ENCODE assay signal across 7 mouse cellular contexts in genomic region chr19:32030430-32030829, GRCm38 (mm10).
DNase-seq lines count a peak whose midpoint lies in the region; ATAC-seq and TF ChIP-seq lines count a peak whose summit lies in the region.

No protein-coding gene starts in this region.

- no peaks in the 10 kb centered on the region for H3K36me3 ChIP-seq in CH12.LX (replicated peaks in 1 of 2; ENCODE audit: control insufficient read depth in 1 of 2, insufficient read depth in 1 of 2, low read length in 1 of 2)
- no peaks in the 10 kb centered on the region for H3K36me3 ChIP-seq in forebrain, embryonic 14.5 days (ENCODE audit: control insufficient read depth, insufficient read depth, low read length)
- H3K36me3 ChIP-seq in neural tube, embryonic 11.5 days (ENCODE audit: control insufficient read depth, insufficient read depth, low read length): no peaks in the 10 kb centered on the region

- no peak overlapping the region for H3K27ac ChIP-seq in CH12.LX (ENCODE audit: insufficient read depth, low read depth)
- no peak overlapping the region for H3K27ac ChIP-seq in forebrain, embryonic 14.5 days (ENCODE audit: low read depth, low read length)
- no peak overlapping the region for H3K27ac ChIP-seq in neural tube, embryonic 11.5 days (ENCODE audit: low read depth, low read length)

- peak; percentile 70 for TF ChIP-seq RAD21 in CH12.LX (IDR thresholded peaks at IDR 0.05; ENCODE audit: low read depth, low read length)

- no peaks in the 10 kb centered on the region for H3K27me3 ChIP-seq in CH12.LX (replicated peaks)
- no peaks in the 10 kb centered on the region for H3K27me3 ChIP-seq in forebrain, embryonic 14.5 days (replicated peaks; ENCODE audit: control insufficient read depth, insufficient read depth, low read length)
- H3K27me3 ChIP-seq in neural tube, embryonic 11.5 days (ENCODE audit: control insufficient read depth, insufficient read depth, low read length): no peaks in the 10 kb centered on the region

- peak; percentile 73 for ATAC-seq in forebrain, embryonic 14.5 days
- ATAC-seq in neural tube, embryonic 11.5 days (ENCODE audit: insufficient read depth, low FRiP score, low TSS enrichment): no peak; the same call in 1 of the 2 replicates

- H3K79me2 ChIP-seq in CH12.LX (replicated peaks; ENCODE audit: control insufficient read depth, extremely low read depth, insufficient read depth, poor library complexity, severe bottlenecking): no peaks in the 10 kb centered on the region

- no peak overlapping the region for H3K9ac ChIP-seq in CH12.LX (ENCODE audit: insufficient read depth, low read depth)
- H3K9ac ChIP-seq in forebrain, embryonic 14.5 days (ENCODE audit: low read length): no peak overlapping the region
- no peak overlapping the region for H3K9ac ChIP-seq in neural tube, embryonic 11.5 days (ENCODE audit: low read length)

- no peak for TF ChIP-seq POLR2A in CH12.LX (IDR thresholded peaks at IDR 0.05; ENCODE audit: low read depth, low read length)

- no peak for TF ChIP-seq EP300 in CH12.LX (IDR thresholded peaks at IDR 0.05; ENCODE audit: low read length)

- intact Hi-C loops in left cerebral cortex, postnatal 4 days (cut with DNase I): no loop called here

- H3K4me2 ChIP-seq in CH12.LX (ENCODE audit: insufficient read depth, low read depth, poor library complexity, severe bottlenecking): no peak overlapping the region
- H3K4me2 ChIP-seq in forebrain, embryonic 14.5 days (ENCODE audit: low read length): no peak overlapping the region
- no peak overlapping the region for H3K4me2 ChIP-seq in neural tube, embryonic 11.5 days (ENCODE audit: low read depth)

- H3K4me1 ChIP-seq in CH12.LX (ENCODE audit: control insufficient read depth in 1 of 2, insufficient read depth in 2 of 2): peaks cover 0 to 6% of the 10 kb centered on the region in 2 experiments; a peak in 2 of 4 replicates
- H3K4me1 ChIP-seq in forebrain, embryonic 14.5 days (ENCODE audit: control insufficient read depth, insufficient read depth, low read length): no peaks in the 10 kb centered on the region
- no peaks in the 10 kb centered on the region for H3K4me1 ChIP-seq in neural tube, embryonic 11.5 days (ENCODE audit: control insufficient read depth, insufficient read depth, low read length)

- 0% methylated on average over 1 of the region's 1 CpGs for WGBS in forebrain, embryonic 14.5 days
- WGBS in large intestine, adult 2 months: 0% methylated on average over 1 of the region's 1 CpGs
- 15% methylated on average over 1 of the region's 1 CpGs for WGBS in neural tube, embryonic 11.5 days

- peak; percentile 29 to 58 for DNase-seq in left cerebral cortex, adult 18-20 months (ENCODE audit: low spot score in 2 of 2)
- no peak for DNase-seq in left cerebral cortex, postnatal 4 days
- DNase-seq in CH12.LX (ENCODE audit: extremely low read depth) (peak; percentile 77), R1 (ENCODE audit: low read depth, low spot score) (peak; percentile 62)
- DNase-seq in forebrain, embryonic 14.5 days (ENCODE audit: low spot score): peak; percentile 81
- DNase-seq in large intestine, adult 2 months (ENCODE audit: low read depth, low spot score): peak; percentile 37
- DNase-seq in neural tube, embryonic 11.5 days (ENCODE audit: low spot score): peak; percentile 16

- H3K4me3 ChIP-seq in CH12.LX (replicated peaks in 1 of 3; ENCODE audit: low read depth in 2 of 3, low read length in 2 of 3, poor library complexity in 1 of 3): no peak overlapping the region
- no peak overlapping the region for H3K4me3 ChIP-seq in forebrain, embryonic 14.5 days (ENCODE audit: low read depth, low read length)
- no peak overlapping the region for H3K4me3 ChIP-seq in neural tube, embryonic 11.5 days (ENCODE audit: low read depth, low read length)

- TF ChIP-seq CTCF in CH12.LX (conservative IDR thresholded peaks at IDR 0.05 in 1 of 2, IDR thresholded peaks at IDR 0.05 in 1 of 2; ENCODE audit: low read depth in 2 of 2, low read length in 2 of 2): peak; percentile 69 to 72

- dilution Hi-C loops in CH12.LX (cut with MboI; ENCODE audit: extremely low pct_ligation_motif_present, extremely low pct_unique_long_range_greater_than_20kb, low sequenced_read_pairs): no loop called here

- in situ Hi-C loops in CH12.LX (cut with MboI; ENCODE audit: low pct_ligation_motif_present, low pct_unique_long_range_greater_than_20kb, low sequenced_read_pairs): no loop called here

- no peaks in the 10 kb centered on the region for H3K9me3 ChIP-seq in CH12.LX (replicated peaks; ENCODE audit: low read length)
- H3K9me3 ChIP-seq in forebrain, embryonic 14.5 days (replicated peaks; ENCODE audit: control insufficient read depth, low read length): no peaks in the 10 kb centered on the region
- H3K9me3 ChIP-seq in neural tube, embryonic 11.5 days (ENCODE audit: control insufficient read depth, low read length): no peaks in the 10 kb centered on the region

TF ChIP-seq in CH12.LX, 34 proteins besides CTCF, POLR2A, EP300 and RAD21:
- TF ChIP-seq SMC3 (IDR thresholded peaks at IDR 0.05; ENCODE audit: low read depth, low read length) (peak; percentile 57), MYC (IDR thresholded peaks at IDR 0.05; ENCODE audit: low read depth, low read length) (0 out of 2 replicates have a peak, but pooled peaks have one; percentile 15), RCOR1 (conservative IDR thresholded peaks at IDR 0.05; ENCODE audit: low read depth, low read length) (no peak)
